Mouse (Mus musculus) midbrain, embryonic 12.5 days (tissue): ENCODE data around the gene Rpl19. TPM values are rescaled to one million over a fixed set of nuclear protein-coding genes. Genes with fewer than 3 reads are reported as not detected.

Experiments
- ATAC-seq: fragments of 200-750 bp; cut with Nextera tagmentation; 2 replicates; pipeline ENCODE4 v1.8.0; 2017; ENCODE audit warnings: low read depth, moderate TSS enrichment, moderate library complexity; ENCODE audit not compliant: low FRiP score
- H3K27ac ChIP-seq: fragments of 300-500 bp; sonication (generic); replicated peaks from 2 replicates; pipeline ENCODE4 v1.5.1; 2016; ENCODE audit warnings: mild to moderate bottlenecking
- H3K27me3 ChIP-seq: fragments of 300-500 bp; sonication (generic); 2 replicates; pipeline ENCODE4 v1.6.1; 2016; ENCODE audit warnings: mild to moderate bottlenecking
- H3K36me3 ChIP-seq: fragments of 300-500 bp; sonication (generic); 2 replicates; pipeline ENCODE4 v1.6.1; 2016
- H3K4me1 ChIP-seq: fragments of 300-500 bp; sonication (generic); 2 replicates; pipeline ENCODE4 v1.6.1; 2016
- H3K4me2 ChIP-seq: fragments of 300-500 bp; sonication (generic); replicated peaks from 2 replicates; pipeline ENCODE4 v1.6.1; 2016; ENCODE audit warnings: mild to moderate bottlenecking, moderate library complexity
- H3K4me3 ChIP-seq: fragments of 300-500 bp; sonication (generic); 2 replicates; pipeline ENCODE4 v1.5.1; 2016; ENCODE audit warnings: mild to moderate bottlenecking
- H3K9ac ChIP-seq: fragments of 300-500 bp; sonication (generic); replicated peaks from 2 replicates; pipeline ENCODE4 v1.6.1; 2016; ENCODE audit warnings: mild to moderate bottlenecking, moderate library complexity
- H3K9me3 ChIP-seq: fragments of 300-500 bp; sonication (generic); 2 replicates; pipeline ENCODE4 v1.6.1; 2016; ENCODE audit warnings: mild to moderate bottlenecking
- WGBS: fragments of 180-500 bp; shearing (Covaris S2); methylation state at CpG from one replicate; pipeline ENCODE4 v1.1.7; 2016; 5-methylcytosine and 5-hydroxymethylcytosine counted together
- polyA plus RNA-seq: library from polyadenylated mRNA; unstranded; fragments of >200 nt; fragmentation: Nextera tagmentation; extraction: Ambion mirVana; gene quantifications from 2 replicates; pipeline ENCODE4 v1.2.1, GENCODE M21; 2016

Gene Rpl19
- polyA plus RNA-seq, 1 experiment from 2014 or later: 741 TPM

DNA sequence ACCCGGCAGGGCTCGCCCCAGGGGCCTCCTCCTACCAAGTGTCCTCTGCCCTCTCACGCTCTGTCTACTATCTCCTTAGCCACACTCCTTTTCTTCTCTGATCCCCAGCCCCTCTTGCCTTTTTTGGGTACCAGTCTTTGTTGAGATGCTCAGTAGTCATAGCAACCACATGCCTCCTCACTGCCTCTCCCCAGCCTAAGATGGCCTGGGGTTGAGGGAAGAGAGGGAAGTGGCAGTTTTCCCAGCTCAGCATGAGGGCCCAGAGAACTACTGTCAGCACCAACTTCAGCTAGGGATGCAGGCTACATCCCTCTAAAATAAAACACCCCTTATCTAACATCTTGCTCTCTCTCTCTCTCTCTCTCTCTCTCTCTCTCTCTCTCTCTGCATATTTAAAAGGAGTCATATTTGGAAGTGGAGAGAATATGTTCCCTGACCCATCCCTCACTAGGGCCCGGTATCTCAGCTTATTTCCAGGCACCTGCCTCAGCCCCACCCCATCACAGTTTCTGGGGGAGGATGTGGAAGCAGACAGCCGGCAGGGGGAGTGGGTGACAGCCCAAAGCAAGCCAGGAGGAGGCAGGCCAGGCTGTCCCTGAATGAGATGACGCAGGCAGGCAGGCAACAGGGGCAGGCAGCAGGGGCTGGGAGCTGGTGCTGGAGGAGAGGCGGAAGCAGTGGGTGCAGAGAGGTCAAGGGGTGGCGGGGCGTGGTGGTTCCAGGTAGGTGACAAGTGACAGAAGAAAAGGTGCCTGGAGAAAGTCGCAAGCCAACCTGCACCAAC, 7.5 kb upstream of the Rpl19 start:
- H3K27ac ChIP-seq: peak overlapping the region; percentile 80
- H3K36me3 ChIP-seq: peaks cover 39% of the 10 kb centered on the region
- peaks cover 8% of the 10 kb centered on the region; the same call in 1 of the 2 replicates for H3K27me3 ChIP-seq
- ATAC-seq: no peak
- H3K4me3 ChIP-seq: peak overlapping the region; percentile 75; the same call in 1 of the 2 replicates
- H3K9me3 ChIP-seq: no peaks in the 10 kb centered on the region
- H3K9ac ChIP-seq: peak overlapping the region; percentile 41
- WGBS: 21% methylated on average over 10 of the region's 10 CpGs
- H3K4me2 ChIP-seq: peak overlapping the region; percentile 77
- H3K4me1 ChIP-seq: peaks cover 44% of the 10 kb centered on the region

GRCm38 (mm10) chr11:98019883-98020610, 6.5 kb upstream of the Rpl19 start:
- peaks cover 8% of the 10 kb centered on the region; the same call in 1 of the 2 replicates for H3K27me3 ChIP-seq
- 29% methylated on average over 8 of the region's 8 CpGs for WGBS
- no peak for ATAC-seq
- H3K4me2 ChIP-seq: peak overlapping the region; percentile 77
- peak overlapping the region; percentile 75 for H3K4me3 ChIP-seq
- peak overlapping the region; percentile 41 for H3K9ac ChIP-seq
- H3K36me3 ChIP-seq: peaks cover 29% of the 10 kb centered on the region
- H3K9me3 ChIP-seq: no peaks in the 10 kb centered on the region
- H3K27ac ChIP-seq: peak overlapping the region; percentile 80
- H3K4me1 ChIP-seq: peaks cover 44% of the 10 kb centered on the region

DNA sequence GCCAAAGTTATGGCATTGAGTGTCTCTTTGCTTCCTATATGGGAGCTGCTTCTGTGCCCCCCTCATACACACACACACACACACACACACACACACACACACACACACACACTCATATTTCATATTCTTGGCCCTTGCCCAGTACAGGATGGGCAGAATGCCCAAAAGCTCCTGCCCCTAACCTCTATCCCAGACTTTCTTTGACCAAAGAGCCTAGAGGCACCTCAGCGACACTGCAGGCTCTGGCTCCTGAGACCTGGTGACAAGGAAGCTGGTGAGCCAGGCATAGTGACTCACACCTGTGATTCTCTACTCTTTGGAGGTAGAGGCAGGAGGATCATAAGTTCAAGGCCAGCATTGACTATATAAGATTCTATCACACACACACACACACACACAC, 5.8 kb upstream of the Rpl19 start:
- Histone ChIP-seq H3K4me1 (peaks cover 49% of the 10 kb centered on the region), H3K27ac (peak overlapping the region; percentile 80), H3K9ac (peak overlapping the region; percentile 41; the same call in 1 of the 2 replicates), H3K27me3 (peaks cover 8% of the 10 kb centered on the region; the same call in 1 of the 2 replicates), H3K9me3 (no peaks in the 10 kb centered on the region), H3K36me3 (peaks cover 24% of the 10 kb centered on the region), H3K4me2 (peak overlapping the region; percentile 77), H3K4me3 (peak overlapping the region; percentile 75)
- 64% methylated on average over 1 of the region's 1 CpGs for WGBS
- ATAC-seq: no peak

DNA sequence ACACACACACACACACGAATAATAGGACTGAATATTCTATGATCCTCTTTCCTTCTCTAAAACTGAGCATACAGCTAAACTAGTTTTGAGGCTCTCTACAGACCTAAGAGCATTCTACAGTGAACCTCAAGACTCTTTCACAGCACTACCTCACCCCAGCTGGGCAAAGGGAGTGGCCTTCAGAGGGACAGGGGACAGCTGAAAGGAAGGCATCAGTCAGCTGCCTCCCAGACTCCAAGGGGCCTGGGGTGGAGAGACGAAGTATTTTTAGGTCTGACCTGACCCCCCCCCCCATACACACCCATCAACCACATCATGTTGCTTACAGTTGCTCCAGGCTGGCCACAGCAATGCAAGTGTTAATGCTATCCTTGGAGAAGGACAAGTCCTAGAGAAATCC, 5.4 kb upstream of the Rpl19 start:
- H3K9ac ChIP-seq: peak overlapping the region; percentile 95
- peaks cover 53% of the 10 kb centered on the region for H3K4me1 ChIP-seq
- peak overlapping the region; percentile 93 for H3K27ac ChIP-seq
- no peak for ATAC-seq
- peaks cover 20% of the 10 kb centered on the region for H3K36me3 ChIP-seq
- no peaks in the 10 kb centered on the region for H3K9me3 ChIP-seq
- H3K4me2 ChIP-seq: peak overlapping the region; percentile 77
- 63% methylated on average over 2 of the region's 2 CpGs for WGBS
- H3K4me3 ChIP-seq: peak overlapping the region; percentile 75
- peaks cover 8% of the 10 kb centered on the region; the same call in 1 of the 2 replicates for H3K27me3 ChIP-seq

- H3K27ac ChIP-seq: peak overlapping the region; percentile 93
- peak overlapping the region; percentile 75 for H3K4me3 ChIP-seq
- H3K4me2 ChIP-seq: peak overlapping the region; percentile 77
- peaks cover 14% of the 10 kb centered on the region for H3K36me3 ChIP-seq
- 4% methylated on average over 30 of the region's 34 CpGs for WGBS
- peak overlapping the region; percentile 95 for H3K9ac ChIP-seq
- H3K4me1 ChIP-seq: peaks cover 54% of the 10 kb centered on the region
- H3K27me3 ChIP-seq: peaks cover 8% of the 10 kb centered on the region; the same call in 1 of the 2 replicates
- H3K9me3 ChIP-seq: no peaks in the 10 kb centered on the region
- 0 out of 2 replicates have a peak, but pooled peaks have one; percentile 4 for ATAC-seq
These were observed 4.8 kb upstream of the Rpl19 start for GRCm38 (mm10) chr11:98021565-98022252.

DNA sequence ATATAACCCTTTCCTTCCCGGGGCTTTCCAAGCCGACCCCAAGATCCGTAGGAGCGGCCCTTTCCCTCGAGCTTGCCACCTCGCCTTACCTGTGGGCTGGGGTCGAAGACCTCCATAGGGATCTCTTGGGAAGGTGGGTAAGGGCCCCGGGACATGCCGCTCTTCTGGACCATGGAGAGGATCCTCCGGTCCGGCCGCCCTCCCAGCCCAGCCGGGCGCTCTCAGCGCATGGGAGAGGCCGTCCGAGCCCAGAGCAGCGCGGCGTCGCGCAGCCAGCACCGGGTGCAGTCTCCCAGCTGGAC, 4.3 kb upstream of the Rpl19 start:
- Histone ChIP-seq H3K4me1 (peaks cover 54% of the 10 kb centered on the region), H3K27ac (peak overlapping the region; percentile 93), H3K4me2 (peak overlapping the region; percentile 77), H3K36me3 (peaks cover 9% of the 10 kb centered on the region), H3K9me3 (no peaks in the 10 kb centered on the region), H3K27me3 (peaks cover 8% of the 10 kb centered on the region; the same call in 1 of the 2 replicates), H3K9ac (peak overlapping the region; percentile 95), H3K4me3 (peak overlapping the region; percentile 75)
- under 1% methylated on average over 12 of the region's 23 CpGs for WGBS
- ATAC-seq: peak; percentile 12

- peaks cover 59% of the 10 kb centered on the region for H3K4me1 ChIP-seq
- under 1% methylated on average over 50 of the region's 52 CpGs for WGBS
- no peaks in the 10 kb centered on the region for H3K9me3 ChIP-seq
These were observed 3.7 kb upstream of the Rpl19 start, which contains the start of gene Cacnb1 for GRCm38 (mm10) chr11:98022555-98023371. Gene Cacnb1 (minus strand): TSS chr11:98023034.

DNA sequence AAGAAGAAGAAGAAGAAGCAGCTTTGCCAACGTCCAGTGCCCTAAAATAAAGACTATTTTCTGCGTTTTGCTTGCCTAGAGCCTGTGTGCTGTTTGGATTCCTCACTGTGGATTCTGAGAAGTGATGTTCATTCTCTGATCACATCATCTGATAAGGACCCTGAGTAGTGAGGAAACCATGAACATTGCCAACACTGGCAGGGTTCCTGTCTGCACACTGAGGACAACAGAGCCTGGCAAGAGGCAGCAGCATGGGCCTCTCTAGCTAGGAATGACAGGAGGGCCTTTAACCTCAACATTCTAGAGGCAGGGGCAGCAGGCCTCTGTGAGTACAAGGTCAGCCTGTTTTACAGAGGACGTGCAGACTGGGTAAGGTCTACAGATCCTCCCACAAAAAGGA, 2.0 kb upstream of the Rpl19 start:
- H3K27ac ChIP-seq: no peak overlapping the region
- peaks cover 8% of the 10 kb centered on the region; the same call in 1 of the 2 replicates for H3K27me3 ChIP-seq
- no peak overlapping the region for H3K4me3 ChIP-seq
- H3K9me3 ChIP-seq: no peaks in the 10 kb centered on the region
- H3K4me1 ChIP-seq: peaks cover 49% of the 10 kb centered on the region
- peaks cover 14% of the 10 kb centered on the region for H3K36me3 ChIP-seq
- H3K9ac ChIP-seq: no peak overlapping the region
- no peak for ATAC-seq
- 95% methylated on average over 3 of the region's 3 CpGs for WGBS
- H3K4me2 ChIP-seq: no peak overlapping the region

More at GRCm38 (mm10) chr11:98022555-98023371, 3.7 kb upstream of the Rpl19 start, which contains the start of gene Cacnb1:
- Histone ChIP-seq H3K4me2 (peak within 1 kb of the TSS; percentile 77), H3K4me3 (peak within 1 kb of the TSS; percentile 75), H3K27me3 (peaks cover 8% of the 10 kb centered on the region; the same call in 1 of the 2 replicates), H3K36me3 (peaks cover 4% of the 10 kb centered on the region), H3K9ac (peak within 1 kb of the TSS; percentile 95), H3K27ac (peak within 1 kb of the TSS; percentile 93)
- ATAC-seq: peak; percentile 55

DNA sequence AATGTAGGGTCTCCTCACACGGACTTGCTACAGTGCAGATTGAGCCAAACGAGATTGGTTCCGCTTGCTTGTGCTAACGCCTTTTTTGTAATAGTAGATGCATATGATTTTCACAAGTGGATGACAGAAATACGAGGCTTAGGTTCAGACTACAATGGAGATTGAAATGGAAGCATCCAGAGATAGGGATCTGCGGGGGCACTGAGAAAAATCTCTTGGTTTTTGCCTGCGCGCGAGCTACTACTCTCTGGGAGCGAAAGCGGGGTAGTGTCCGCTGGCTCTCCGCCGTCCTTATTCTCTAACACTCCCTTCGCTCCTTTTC, 301 bp upstream of the Rpl19 start:
- Histone ChIP-seq H3K36me3 (peaks cover 30% of the 10 kb centered on the region), H3K27me3 (peaks cover 3% of the 10 kb centered on the region; the same call in 1 of the 2 replicates), H3K4me1 (peaks cover 32% of the 10 kb centered on the region), H3K4me3 (peak overlapping the region; percentile 100), H3K9me3 (no peaks in the 10 kb centered on the region), H3K4me2 (peak overlapping the region; percentile 93), H3K9ac (peak overlapping the region; percentile 98), H3K27ac (peak overlapping the region; percentile 94)
- WGBS: 7% methylated on average over 15 of the region's 15 CpGs
- no peak for ATAC-seq

- H3K4me3 ChIP-seq: peak overlapping the region; percentile 100
- H3K27me3 ChIP-seq: no peaks in the 10 kb centered on the region
- peaks cover 27% of the 10 kb centered on the region for H3K4me1 ChIP-seq
- H3K36me3 ChIP-seq: peaks cover 31% of the 10 kb centered on the region
- H3K9ac ChIP-seq: peak overlapping the region; percentile 98
- peak overlapping the region; percentile 94 for H3K27ac ChIP-seq
- ATAC-seq: no peak
- under 1% methylated on average over 18 of the region's 18 CpGs for WGBS
- H3K9me3 ChIP-seq: no peaks in the 10 kb centered on the region
- H3K4me2 ChIP-seq: peak overlapping the region; percentile 93
These were observed 783 bp downstream of the Rpl19 start for GRCm38 (mm10) chr11:98027297-98027688.

DNA sequence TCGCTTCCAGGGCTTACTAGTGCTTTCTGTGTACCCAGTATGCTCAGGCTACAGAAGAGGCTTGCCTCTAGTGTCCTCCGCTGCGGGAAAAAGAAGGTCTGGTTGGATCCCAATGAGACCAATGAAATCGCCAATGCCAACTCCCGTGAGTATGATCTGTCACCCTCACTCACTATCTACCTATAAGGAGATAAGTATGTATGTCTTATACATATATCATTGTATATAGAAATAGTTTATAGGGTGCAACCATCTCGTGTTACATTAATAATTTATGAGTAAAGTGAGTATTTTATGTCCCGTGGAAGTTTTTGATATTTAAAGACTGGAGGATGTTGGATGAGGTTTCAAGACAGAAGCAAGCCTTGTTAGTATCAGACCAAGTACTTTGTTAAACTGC, 1.3 kb downstream of the Rpl19 start:
- H3K27ac ChIP-seq: no peak overlapping the region; the same call in 1 of the 2 replicates
- peak overlapping the region; percentile 100 for H3K4me3 ChIP-seq
- peak overlapping the region; percentile 98 for H3K9ac ChIP-seq
- no peaks in the 10 kb centered on the region for H3K9me3 ChIP-seq
- peaks cover 31% of the 10 kb centered on the region for H3K36me3 ChIP-seq
- ATAC-seq: no peak
- WGBS: 30% methylated on average over 7 of the region's 7 CpGs
- H3K27me3 ChIP-seq: no peaks in the 10 kb centered on the region
- peak overlapping the region; percentile 93 for H3K4me2 ChIP-seq
- peaks cover 27% of the 10 kb centered on the region for H3K4me1 ChIP-seq
